Mouse (Mus musculus) adrenal gland, postnatal 25 days (tissue): ENCODE data around the gene M1ap. TPM values are rescaled to one million over a fixed set of nuclear protein-coding genes. Genes with fewer than 3 reads are reported as not detected.
A peak's percentile ranks its signal among the peaks of the same experiment; 100 is the strongest.

Source experiments
- DNase-seq: peaks from one replicate; pipeline ENCODE4 v3.0.0; 2021; ENCODE audit warnings: mixed read lengths
- total RNA-seq: library from RNA; stranded (reverse); gene quantifications from 2 replicates; pipeline ENCODE4 v1.2.3, GENCODE M21; 2021

M1ap gene
- total RNA-seq, 1 experiment from 2014 or later = not detected

- DNase-seq = no peak
Observed at GRCm38 (mm10) chr6:83008659-83009058, 62.0 kb downstream of the M1ap start.

DNA sequence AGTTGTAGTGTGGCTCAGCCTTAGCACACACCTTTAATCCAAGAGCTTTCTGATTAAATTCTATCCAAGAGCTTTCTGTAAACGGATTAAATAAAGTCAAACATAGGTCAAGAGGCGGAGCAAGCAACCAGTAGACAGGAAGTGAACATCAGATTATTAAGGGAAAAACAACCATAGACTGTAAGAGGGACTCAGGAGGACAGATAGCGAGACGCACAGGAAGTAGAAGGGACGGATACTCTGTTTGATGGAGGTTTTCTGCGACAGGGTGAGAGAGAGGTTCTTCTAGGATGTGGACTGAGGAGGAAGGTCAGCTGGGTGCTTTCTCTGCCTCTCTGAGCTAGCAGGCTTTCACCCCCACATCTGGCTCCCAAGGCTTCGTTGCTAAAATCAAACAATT lies 63.3 kb downstream of the M1ap start:
- DNase-seq = no peak

- DNase-seq = no peak
Observed at GRCm38 (mm10) chr6:83011255-83011654, 64.6 kb downstream of the M1ap start.

- no peak for DNase-seq
Observed at GRCm38 (mm10) chr6:83011756-83012155, 65.1 kb downstream of the M1ap start.

DNA sequence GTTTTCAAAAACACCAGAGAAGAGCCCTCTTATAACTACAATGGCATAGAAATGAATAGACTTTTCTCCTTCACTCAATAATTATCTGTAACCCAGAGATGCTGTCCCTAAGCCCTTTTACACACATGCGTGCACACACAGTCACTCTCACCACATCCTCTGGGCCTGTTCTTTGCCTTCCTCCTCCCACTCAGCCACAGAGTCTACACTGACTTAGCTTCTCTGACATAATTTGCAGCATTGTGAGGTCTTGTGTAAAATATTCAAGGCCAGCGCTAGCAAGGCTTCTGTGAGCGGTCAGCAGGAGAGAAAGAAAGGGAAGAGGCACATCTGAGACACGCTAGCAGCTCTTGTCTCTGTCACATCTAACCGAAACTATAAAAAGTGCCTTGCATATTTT lies 66.7 kb downstream of the M1ap start:
- DNase-seq = no peak

GRCm38 (mm10) chr6:83014482-83015466 lies 68.1 kb downstream of the M1ap start:
- DNase-seq = peak; percentile 56

DNA sequence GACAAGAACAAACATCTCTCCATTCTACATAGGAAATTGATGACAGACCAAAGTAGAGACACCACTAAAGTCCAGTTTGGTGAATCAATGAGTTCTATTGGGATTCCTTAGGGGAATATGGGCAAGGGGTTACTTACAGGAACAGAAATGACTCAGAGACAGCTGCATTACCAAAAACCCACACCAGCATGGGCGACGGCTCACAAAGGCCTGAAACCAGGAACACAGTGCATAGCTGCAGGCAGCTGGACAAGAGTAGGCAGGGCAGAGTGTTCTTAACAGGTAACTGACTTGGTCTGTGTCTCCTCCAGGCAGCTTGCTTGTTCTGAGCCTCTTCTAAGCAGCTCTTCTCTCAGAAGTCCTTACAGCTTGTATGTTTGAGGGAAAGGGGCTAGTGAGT lies 69.0 kb downstream of the M1ap start:
- no peak for DNase-seq

GRCm38 (mm10) chr6:83017190-83017589 lies 70.5 kb downstream of the M1ap start:
- DNase-seq = no peak

DNA sequence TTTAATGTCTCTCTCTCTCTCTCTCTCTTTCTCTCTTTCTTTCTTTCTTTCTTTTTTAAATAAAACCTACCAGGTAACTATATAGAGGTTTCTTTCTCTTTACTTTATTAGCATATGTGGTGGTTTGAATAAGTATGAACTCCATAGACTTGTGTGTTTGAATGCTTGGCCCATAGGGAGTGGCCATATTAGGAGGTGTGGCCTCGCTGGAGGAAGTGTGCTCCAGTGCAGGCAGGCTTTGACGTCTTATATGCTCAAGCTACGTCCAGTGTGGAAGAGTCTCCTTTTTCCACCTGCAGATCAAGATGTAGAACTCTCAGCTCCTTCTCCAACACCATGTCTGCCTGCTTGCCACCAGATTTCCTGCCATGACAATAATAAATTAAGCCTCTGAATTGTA lies 72.3 kb downstream of the M1ap start:
- DNase-seq = no peak

GRCm38 (mm10) chr6:83020121-83020520 lies 73.4 kb downstream of the M1ap start:
- DNase-seq = no peak

GRCm38 (mm10) chr6:83020836-83021593 lies 74.3 kb downstream of the M1ap start:
- no peak for DNase-seq

DNA sequence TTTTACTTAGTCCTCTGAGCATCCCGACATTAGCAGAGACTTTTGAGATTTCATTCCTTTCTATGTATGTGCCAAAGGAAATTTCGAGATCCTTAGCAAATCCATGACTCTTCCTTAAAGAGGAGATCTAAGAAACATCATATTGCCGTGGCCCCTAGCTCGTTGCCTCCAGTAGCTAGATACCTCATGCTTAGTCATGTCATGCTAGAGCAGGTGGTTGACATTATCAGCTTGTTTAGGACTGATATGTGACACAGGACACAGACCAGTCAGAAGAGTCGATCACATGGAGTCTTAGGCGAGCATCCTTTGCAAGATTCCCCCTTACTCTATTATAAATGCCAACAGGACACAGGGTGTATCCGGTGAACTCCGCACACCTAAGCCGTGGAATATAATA lies 76.3 kb downstream of the M1ap start:
- no peak for DNase-seq

DNA sequence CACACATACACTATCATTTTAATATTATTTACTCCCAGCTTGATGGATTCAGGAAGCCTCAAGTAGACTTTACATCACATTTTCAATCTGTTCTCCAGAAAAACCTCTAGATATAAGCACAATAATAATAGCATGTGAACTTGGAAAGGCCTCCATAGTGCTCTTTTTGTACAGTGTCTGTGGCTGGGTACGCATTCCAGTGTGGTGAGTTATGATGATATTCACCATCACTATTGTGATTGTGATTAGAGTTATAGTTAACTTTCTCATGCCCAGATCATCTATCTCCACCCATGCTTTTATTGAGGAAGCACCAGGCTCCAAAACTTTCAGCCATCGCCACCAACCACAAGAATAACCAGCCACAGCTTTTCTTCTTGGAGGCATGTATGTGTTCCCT lies 77.1 kb downstream of the M1ap start:
- DNase-seq = no peak

GRCm38 (mm10) chr6:83024421-83024820 lies 77.7 kb downstream of the M1ap start:
- no peak for DNase-seq

DNA sequence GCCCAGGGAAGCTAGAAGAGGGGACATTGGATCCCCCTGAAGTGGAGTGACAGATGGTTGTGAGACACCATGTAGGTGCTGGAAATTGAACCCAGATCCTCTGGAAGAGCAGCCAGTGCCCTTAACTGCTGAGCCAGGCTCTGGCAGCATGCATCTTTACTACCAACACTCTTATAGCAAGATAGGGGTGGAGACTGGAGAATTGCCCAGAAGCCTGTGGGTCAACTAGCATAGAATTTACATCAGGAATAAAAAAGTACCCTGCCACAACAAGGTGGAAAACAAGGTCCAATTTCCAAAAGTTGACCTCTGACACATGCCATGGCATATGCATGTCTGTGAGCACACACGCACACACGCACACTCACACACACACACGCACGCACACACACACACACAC lies 78.5 kb downstream of the M1ap start:
- DNase-seq = no peak

DNA sequence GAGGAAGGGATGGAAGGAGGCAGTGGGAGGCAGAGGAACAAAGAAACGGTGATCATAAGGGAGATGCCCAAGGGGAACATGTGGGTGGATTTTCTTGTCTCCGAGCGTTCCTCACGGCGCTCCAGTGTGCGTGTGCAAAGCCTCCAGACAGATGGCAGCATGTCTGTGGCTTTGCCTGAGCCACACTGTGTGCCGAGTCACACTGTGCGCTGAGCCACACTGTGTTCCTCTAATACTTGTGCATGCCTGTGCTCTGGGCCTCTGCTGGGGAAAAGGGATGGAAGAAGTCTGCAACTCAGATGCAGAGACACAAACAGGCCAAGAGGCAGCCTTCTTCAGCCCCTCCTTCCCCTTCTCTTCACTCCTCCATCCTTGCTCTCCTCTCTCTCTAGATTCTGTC lies 80.6 kb downstream of the M1ap start:
- DNase-seq = no peak

DNA sequence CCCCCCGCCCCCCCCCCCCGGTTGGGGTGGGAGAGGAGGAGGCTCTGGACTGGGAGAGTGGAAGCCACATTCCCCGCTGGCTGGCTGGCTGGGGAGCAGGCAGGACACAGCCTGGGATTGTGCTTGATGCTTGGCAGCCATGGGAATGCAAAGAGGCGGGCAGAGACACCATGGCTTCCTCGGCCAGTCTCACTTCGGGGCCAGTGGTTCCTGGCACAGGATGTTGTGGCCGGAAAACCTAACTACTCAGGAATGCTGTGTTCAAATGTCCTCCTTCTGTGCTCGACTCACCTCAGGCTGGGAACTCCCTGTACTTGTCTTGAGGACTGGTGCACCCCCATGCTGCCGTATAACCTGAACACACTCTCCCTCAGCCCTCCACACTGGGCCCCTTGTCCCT lies 81.0 kb downstream of the M1ap start:
- DNase-seq = no peak

- DNase-seq = no peak
Observed at GRCm38 (mm10) chr6:83029777-83030176, 83.1 kb downstream of the M1ap start.

- no peak for DNase-seq
Observed at GRCm38 (mm10) chr6:83031111-83031510, 84.4 kb downstream of the M1ap start.

- DNase-seq = no peak
Observed at GRCm38 (mm10) chr6:83031921-83032590, 85.4 kb downstream of the M1ap start.

- DNase-seq = peak; percentile 50
Observed at GRCm38 (mm10) chr6:83032769-83033191, 86.1 kb downstream of the M1ap start.
